Mouse (Mus musculus): Measurements from ENCODE around the gene Lypd6.

DNA sequence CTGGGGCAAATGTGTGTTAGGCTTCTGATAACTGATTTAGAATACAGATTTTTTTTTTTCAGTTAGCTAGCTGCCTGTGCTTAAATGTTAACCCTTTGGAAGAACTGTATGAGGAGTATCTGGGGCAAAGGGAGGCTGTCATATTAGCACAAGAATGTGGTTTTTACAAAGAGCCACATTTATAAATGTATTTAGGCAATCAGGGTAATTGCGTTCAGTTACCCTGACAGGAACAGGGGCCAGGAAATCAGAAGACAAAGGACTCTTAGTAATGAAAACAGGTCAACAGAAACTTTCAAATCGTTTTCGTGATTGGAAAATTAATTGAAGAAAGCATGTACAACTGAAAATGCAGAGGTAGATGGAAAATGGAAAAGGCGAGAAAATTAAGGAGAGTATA, 20.4 kb upstream of the Lypd6 start:
- TF ChIP-seq POLR2AphosphoS2 (IDR thresholded peaks at IDR 0.05; ENCODE audit: insufficient read length, low read depth) = no peak
- TF ChIP-seq USF1 (IDR thresholded peaks at IDR 0.05; ENCODE audit: low read depth) = no peak

Measured in myocyte (in vitro differentiated cells).